Mouse (Mus musculus) layer of hippocampus, postnatal 36 days (tissue): Measurements from ENCODE around the gene Ephx3. TPM values are rescaled to one million over a fixed set of nuclear protein-coding genes. Genes with fewer than 3 reads are reported as not detected.
A peak's percentile ranks its signal among the peaks of the same experiment; 100 is the strongest.

Source experiments
- DNase-seq, 2 experiments: peaks; one replicate each; pipeline ENCODE4 v3.0.0; 2022
- total RNA-seq, 2 experiments: library from RNA; stranded (reverse); gene quantifications; 2 replicates each; pipeline ENCODE4 v1.2.3; 2021

The Ephx3 gene
- total RNA-seq, 2 experiments from 2014 or later = 0.23 to 0.75 TPM

GRCm38 (mm10) chr17:32172485-32172884 is 16.9 kb downstream of the Ephx3 start:
- no peak for DNase-seq

- DNase-seq = no peak
These were observed 19.7 kb downstream of the Ephx3 start for GRCm38 (mm10) chr17:32169518-32170225.

- DNase-seq = no peak
These were observed 22.7 kb downstream of the Ephx3 start, which contains the start of gene Notch3 for GRCm38 (mm10) chr17:32166687-32167086. Gene Notch3 (minus strand): TSS chr17:32166852.

GRCm38 (mm10) chr17:32165803-32166595 is 23.4 kb downstream of the Ephx3 start:
- no peak for DNase-seq

GRCm38 (mm10) chr17:32165266-32165802 is 24.0 kb downstream of the Ephx3 start:
- no peak for DNase-seq

GRCm38 (mm10) chr17:32164780-32165179 is 24.6 kb downstream of the Ephx3 start:
- DNase-seq = no peak

- DNase-seq = no peak
These were observed 25.3 kb downstream of the Ephx3 start for GRCm38 (mm10) chr17:32163910-32164650.

- peak; percentile 49 to 53 for DNase-seq
These were observed 27.1 kb downstream of the Ephx3 start for GRCm38 (mm10) chr17:32162112-32162850.

GRCm38 (mm10) chr17:32160882-32161281 is 28.5 kb downstream of the Ephx3 start:
- DNase-seq = no peak

GRCm38 (mm10) chr17:32158841-32159240 is 30.5 kb downstream of the Ephx3 start:
- DNase-seq = no peak

- DNase-seq = no peak
These were observed 42.6 kb downstream of the Ephx3 start for GRCm38 (mm10) chr17:32146718-32147117.

GRCm38 (mm10) chr17:32142907-32143854 is 46.2 kb downstream of the Ephx3 start:
- peak; percentile 76 to 78 for DNase-seq

GRCm38 (mm10) chr17:32142234-32142633 is 47.1 kb downstream of the Ephx3 start:
- no peak for DNase-seq

Other genes starting within 250 kb of the Ephx3 start
- 10 to 100 TPM; 17.4 to 19.0 TPM for gene Rrp1b, start 153.4 kb downstream of the Ephx3 start, total RNA-seq
- gene Hsf2bp, start 153.2 kb downstream of the Ephx3 start, total RNA-seq = 1 to 10 TPM in 1 of 2 experiments, under 1 TPM in 1; 0.43 to 1.3 TPM
- 1 to 10 TPM; 7.0 to 8.2 TPM for gene Notch3, start 22.7 kb downstream of the Ephx3 start, total RNA-seq
- 100 to 1,000 TPM; 107 to 127 TPM for gene Brd4, start 95.2 kb upstream of the Ephx3 start, total RNA-seq
- 100 to 1,000 TPM in 1 of 2 experiments, 10 to 100 TPM in 1; 89.0 to 107 TPM for gene Akap8, start 131.7 kb upstream of the Ephx3 start, total RNA-seq
- 100 to 1,000 TPM; 203 to 228 TPM for gene Akap8l, start 161.1 kb upstream of the Ephx3 start, total RNA-seq
- 10 to 100 TPM; 48.8 to 49.4 TPM for gene Wiz, start 199.9 kb upstream of the Ephx3 start, total RNA-seq
- 1 to 10 TPM; 2.8 to 3.6 TPM for gene Rasal3, start 214.0 kb upstream of the Ephx3 start, total RNA-seq
- gene Pglyrp2, start 234.6 kb upstream of the Ephx3 start, total RNA-seq = not detected